Mouse (Mus musculus) liver, embryonic 14.5 days (tissue): ENCODE data around the gene Gm21680.
"Not testable (repeated sequence)": the region's sequence is repeated elsewhere in the genome, so short reads cannot be mapped to it uniquely, and the experiment has no call there.

Source experiments
- CTCF ChIP-seq: IDR thresholded peaks from 2 replicates; pipeline ENCODE4 v1.5.1; 2016; ENCODE audit warnings: antibody characterized with exemption, low read depth, control low read depth
- EP300 ChIP-seq: IDR thresholded peaks from 2 replicates; pipeline ENCODE4 v1.6.1; 2016; ENCODE audit warnings: antibody characterized with exemption, low read depth

GRCm38 (mm10) chr5:25972563-25972962 lies at the start of gene Gm21680:
- not testable (repeated sequence) for TF ChIP-seq CTCF, EP300
